Mouse (Mus musculus): ENCODE measurements around the gene Trpm5. TPM values are rescaled to one million over a fixed set of nuclear protein-coding genes. Genes with fewer than 3 reads are reported as not detected.
A peak's percentile ranks its signal among the peaks of the same experiment; 100 is the strongest.

Gene Trpm5
- polyA plus RNA-seq, 1 experiment from 2014 or later, result 4.4 TPM

- Histone ChIP-seq H3K9ac (ENCODE audit: low read length) (peak overlapping the region; percentile 95), H3K4me2 (ENCODE audit: low read length) (peak overlapping the region; percentile 82), H3K4me1 (ENCODE audit: control insufficient read depth in 2 of 2, insufficient read depth in 2 of 2, low read length in 2 of 2) (peaks cover 14 to 23% of the 10 kb centered on the region in 2 experiments), H3K27me3 (ENCODE audit: control insufficient read depth, insufficient read depth, low read length) (no peaks in the 10 kb centered on the region), H3K27ac (replicated peaks in 1 of 2; ENCODE audit: control insufficient read depth in 1 of 2, insufficient read depth in 1 of 2, low read depth in 2 of 2, low read length in 2 of 2) (peak overlapping the region; percentile 83 to 89), H3K36me3 (ENCODE audit: control insufficient read depth, insufficient read depth, low read length) (peaks cover 44% of the 10 kb centered on the region), H3K4me3 (ENCODE audit: control insufficient read depth in 1 of 2, insufficient read depth in 1 of 2, low read depth in 1 of 2, low read length in 2 of 2) (peak overlapping the region; percentile 86 to 95), H3K9me3 (ENCODE audit: control insufficient read depth, low read length) (no peaks in the 10 kb centered on the region)
- ATAC-seq (ENCODE audit: insufficient number of reproducible peaks, insufficient read depth, low FRiP score, low read depth), result no peak; the same call in 1 of the 2 replicates
- WGBS, result 11% methylated on average over 30 of the region's 30 CpGs
Observed at GRCm38 (mm10) chr7:143069751-143070400, 24.6 kb downstream of the Trpm5 start.

- H3K4me3 ChIP-seq (ENCODE audit: control insufficient read depth in 1 of 2, insufficient read depth in 1 of 2, low read depth in 1 of 2, low read length in 2 of 2), result peak within 1 kb of the TSS; percentile 86 to 95
- ATAC-seq (ENCODE audit: insufficient number of reproducible peaks, insufficient read depth, low FRiP score, low read depth), result peak; percentile 92
- no peaks in the 10 kb centered on the region for H3K27me3 ChIP-seq (ENCODE audit: control insufficient read depth, insufficient read depth, low read length)
- H3K36me3 ChIP-seq (ENCODE audit: control insufficient read depth, insufficient read depth, low read length), result peaks cover 53% of the 10 kb centered on the region
- peak within 1 kb of the TSS; percentile 89 to 98 for H3K27ac ChIP-seq (replicated peaks in 1 of 2; ENCODE audit: control insufficient read depth in 1 of 2, insufficient read depth in 1 of 2, low read depth in 2 of 2, low read length in 2 of 2)
- no peaks in the 10 kb centered on the region for H3K9me3 ChIP-seq (ENCODE audit: control insufficient read depth, low read length)
- peaks cover 14 to 23% of the 10 kb centered on the region in 2 experiments for H3K4me1 ChIP-seq (ENCODE audit: control insufficient read depth in 2 of 2, insufficient read depth in 2 of 2, low read length in 2 of 2)
- H3K4me2 ChIP-seq (ENCODE audit: low read length), result peak within 1 kb of the TSS; percentile 82
- peak within 1 kb of the TSS; percentile 95 for H3K9ac ChIP-seq (ENCODE audit: low read length)
- WGBS, result under 1% methylated on average over 51 of the region's 51 CpGs
Observed at GRCm38 (mm10) chr7:143068882-143069591, 25.4 kb downstream of the Trpm5 start, which contains the start of gene Tssc4. Tssc4 (plus strand) TSS chr7:143069249.

DNA sequence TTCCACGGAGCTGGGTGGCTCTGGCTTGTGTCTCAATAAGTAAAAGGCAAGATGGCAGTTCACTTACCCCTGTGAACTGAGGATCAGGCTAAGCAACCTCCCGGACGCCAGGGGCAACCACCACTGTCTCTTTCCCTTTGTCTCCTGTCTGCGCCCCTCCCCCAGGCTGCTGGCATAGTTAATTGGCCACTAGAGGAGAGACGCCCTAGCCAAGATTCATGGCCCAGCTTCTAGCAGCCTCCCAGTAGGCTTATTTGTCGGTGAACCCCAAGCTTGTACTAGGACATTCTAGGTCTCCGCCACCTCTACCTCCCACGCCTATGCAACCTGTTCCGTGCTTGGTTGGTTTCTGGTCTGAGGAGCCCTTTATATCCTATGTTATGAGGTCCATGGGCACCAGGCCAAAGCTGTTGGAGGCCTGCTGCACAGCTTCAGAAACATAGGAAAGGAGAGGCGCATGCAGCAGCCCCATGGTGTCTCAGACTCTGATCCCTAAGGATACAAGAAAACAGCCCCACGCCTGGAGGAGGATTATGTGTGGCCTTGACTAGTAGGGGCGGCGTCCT, 26.0 kb downstream of the Trpm5 start:
- WGBS, result 49% methylated on average over 13 of the region's 13 CpGs
- H3K9ac ChIP-seq (ENCODE audit: low read length), result peak overlapping the region; percentile 47; the same call in 1 of the 2 replicates
- no peak for ATAC-seq (ENCODE audit: insufficient number of reproducible peaks, insufficient read depth, low FRiP score, low read depth)

DNA sequence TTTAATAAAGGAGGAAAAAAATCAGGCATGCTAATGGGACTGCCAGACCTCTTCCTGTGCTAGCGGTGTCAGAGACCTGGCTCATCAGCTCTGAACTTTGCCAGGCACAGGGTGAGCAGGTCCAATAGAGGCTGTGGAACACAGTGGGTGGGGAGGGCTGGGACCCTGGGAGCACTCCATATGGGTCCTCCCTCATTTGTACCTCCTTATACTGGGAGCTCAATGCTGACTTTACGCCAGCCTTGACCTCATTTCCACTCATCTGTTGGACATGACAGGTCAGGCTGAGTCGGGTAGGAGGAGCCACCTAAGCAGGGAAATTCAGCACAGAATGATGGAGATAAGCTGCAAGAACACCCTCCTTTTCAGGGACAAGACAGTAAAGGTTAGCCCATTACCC, 26.5 kb downstream of the Trpm5 start:
- H3K4me2 ChIP-seq (ENCODE audit: low read length), result no peak overlapping the region
- 88% methylated on average over 3 of the region's 3 CpGs for WGBS

More for the DNA sequence above, 26.0 kb downstream of the Trpm5 start:
- Histone ChIP-seq H3K4me1 (ENCODE audit: control insufficient read depth in 2 of 2, insufficient read depth in 2 of 2, low read length in 2 of 2) (peaks cover 14 to 23% of the 10 kb centered on the region in 2 experiments), H3K9me3 (ENCODE audit: control insufficient read depth, low read length) (no peaks in the 10 kb centered on the region), H3K27ac (replicated peaks in 1 of 2; ENCODE audit: control insufficient read depth in 1 of 2, insufficient read depth in 1 of 2, low read depth in 2 of 2, low read length in 2 of 2) (peak overlapping the region; percentile 89 to 98), H3K4me2 (ENCODE audit: low read length) (peak overlapping the region; percentile 82), H3K36me3 (ENCODE audit: control insufficient read depth, insufficient read depth, low read length) (peaks cover 59% of the 10 kb centered on the region), H3K27me3 (ENCODE audit: control insufficient read depth, insufficient read depth, low read length) (no peaks in the 10 kb centered on the region), H3K4me3 (ENCODE audit: control insufficient read depth in 1 of 2, insufficient read depth in 1 of 2, low read depth in 1 of 2, low read length in 2 of 2) (peak overlapping the region; percentile 30 to 86; a peak in 3 of 4 replicates)

DNA sequence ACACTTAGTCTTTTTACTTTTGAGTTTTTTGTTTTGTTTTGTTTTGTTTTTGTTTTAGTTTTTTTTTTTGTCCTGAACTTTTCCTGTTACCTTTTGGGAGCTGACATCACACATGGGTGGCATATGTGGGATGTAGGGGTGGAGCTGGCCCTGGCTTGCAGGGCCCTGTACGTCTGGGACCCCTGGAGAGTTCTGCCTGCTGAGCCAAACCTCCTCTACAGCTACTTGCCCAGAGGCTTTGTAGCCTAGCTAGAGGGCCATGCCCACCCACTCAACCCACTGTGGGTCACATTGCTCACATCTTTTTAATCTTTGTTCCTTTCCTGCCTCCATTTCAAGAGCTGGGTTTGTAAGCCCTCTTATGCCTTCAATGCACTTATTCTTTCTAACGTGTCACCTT, 27.0 kb downstream of the Trpm5 start:
- Histone ChIP-seq H3K27ac (replicated peaks in 1 of 2; ENCODE audit: control insufficient read depth in 1 of 2, insufficient read depth in 1 of 2, low read depth in 2 of 2, low read length in 2 of 2) (peak overlapping the region in 1 of 2 experiments; percentile 89; a peak in 1 of 4 replicates), H3K4me2 (ENCODE audit: low read length) (no peak overlapping the region), H3K36me3 (ENCODE audit: control insufficient read depth, insufficient read depth, low read length) (peaks cover 68% of the 10 kb centered on the region), H3K4me3 (ENCODE audit: control insufficient read depth in 1 of 2, insufficient read depth in 1 of 2, low read depth in 1 of 2, low read length in 2 of 2) (no peak overlapping the region), H3K9me3 (ENCODE audit: control insufficient read depth, low read length) (no peaks in the 10 kb centered on the region), H3K9ac (ENCODE audit: low read length) (no peak overlapping the region), H3K27me3 (ENCODE audit: control insufficient read depth, insufficient read depth, low read length) (no peaks in the 10 kb centered on the region), H3K4me1 (ENCODE audit: control insufficient read depth in 2 of 2, insufficient read depth in 2 of 2, low read length in 2 of 2) (peaks cover 15 to 23% of the 10 kb centered on the region in 2 experiments)
- no peak for ATAC-seq (ENCODE audit: insufficient number of reproducible peaks, insufficient read depth, low FRiP score, low read depth)
- WGBS, result 79% methylated on average over 2 of the region's 2 CpGs

More for the DNA sequence above, 26.5 kb downstream of the Trpm5 start:
- Histone ChIP-seq H3K36me3 (ENCODE audit: control insufficient read depth, insufficient read depth, low read length) (peaks cover 64% of the 10 kb centered on the region), H3K9ac (ENCODE audit: low read length) (no peak overlapping the region), H3K27ac (replicated peaks in 1 of 2; ENCODE audit: control insufficient read depth in 1 of 2, insufficient read depth in 1 of 2, low read depth in 2 of 2, low read length in 2 of 2) (peak overlapping the region; percentile 89 to 98), H3K27me3 (ENCODE audit: control insufficient read depth, insufficient read depth, low read length) (no peaks in the 10 kb centered on the region), H3K4me3 (ENCODE audit: control insufficient read depth in 1 of 2, insufficient read depth in 1 of 2, low read depth in 1 of 2, low read length in 2 of 2) (no peak overlapping the region), H3K4me1 (ENCODE audit: control insufficient read depth in 2 of 2, insufficient read depth in 2 of 2, low read length in 2 of 2) (peaks cover 14 to 23% of the 10 kb centered on the region in 2 experiments), H3K9me3 (ENCODE audit: control insufficient read depth, low read length) (no peaks in the 10 kb centered on the region)
- no peak for ATAC-seq (ENCODE audit: insufficient number of reproducible peaks, insufficient read depth, low FRiP score, low read depth)

DNA sequence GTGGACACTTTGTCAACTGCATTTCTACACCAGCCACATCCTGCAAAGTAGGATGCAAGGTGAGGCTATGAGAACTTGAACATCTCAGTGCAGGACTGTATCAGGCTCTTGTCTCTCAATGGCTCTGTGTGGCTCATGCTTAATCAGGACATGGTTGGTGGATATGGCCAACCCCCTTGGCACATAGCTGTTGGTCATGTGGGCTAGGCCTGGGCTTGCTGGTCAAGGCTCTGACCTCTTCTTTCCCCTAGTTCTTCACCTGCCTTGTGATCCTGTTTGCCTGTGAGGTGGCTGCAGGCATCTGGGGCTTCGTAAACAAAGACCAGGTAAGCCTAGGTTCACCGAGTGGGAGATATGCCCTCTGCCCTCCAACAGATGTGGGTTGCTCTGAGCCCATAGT, 28.8 kb downstream of the Trpm5 start:
- Histone ChIP-seq H3K27ac (replicated peaks in 1 of 2; ENCODE audit: control insufficient read depth in 1 of 2, insufficient read depth in 1 of 2, low read depth in 2 of 2, low read length in 2 of 2) (no peak overlapping the region), H3K9ac (ENCODE audit: low read length) (no peak overlapping the region), H3K27me3 (ENCODE audit: control insufficient read depth, insufficient read depth, low read length) (no peaks in the 10 kb centered on the region), H3K4me2 (ENCODE audit: low read length) (no peak overlapping the region), H3K4me1 (ENCODE audit: control insufficient read depth in 2 of 2, insufficient read depth in 2 of 2, low read length in 2 of 2) (peaks cover 16 to 30% of the 10 kb centered on the region in 2 experiments), H3K9me3 (ENCODE audit: control insufficient read depth, low read length) (no peaks in the 10 kb centered on the region), H3K36me3 (ENCODE audit: control insufficient read depth, insufficient read depth, low read length) (peaks cover 82% of the 10 kb centered on the region), H3K4me3 (ENCODE audit: control insufficient read depth in 1 of 2, insufficient read depth in 1 of 2, low read depth in 1 of 2, low read length in 2 of 2) (no peak overlapping the region)
- ATAC-seq (ENCODE audit: insufficient number of reproducible peaks, insufficient read depth, low FRiP score, low read depth), result no peak
- 94% methylated on average over 2 of the region's 2 CpGs for WGBS

DNA sequence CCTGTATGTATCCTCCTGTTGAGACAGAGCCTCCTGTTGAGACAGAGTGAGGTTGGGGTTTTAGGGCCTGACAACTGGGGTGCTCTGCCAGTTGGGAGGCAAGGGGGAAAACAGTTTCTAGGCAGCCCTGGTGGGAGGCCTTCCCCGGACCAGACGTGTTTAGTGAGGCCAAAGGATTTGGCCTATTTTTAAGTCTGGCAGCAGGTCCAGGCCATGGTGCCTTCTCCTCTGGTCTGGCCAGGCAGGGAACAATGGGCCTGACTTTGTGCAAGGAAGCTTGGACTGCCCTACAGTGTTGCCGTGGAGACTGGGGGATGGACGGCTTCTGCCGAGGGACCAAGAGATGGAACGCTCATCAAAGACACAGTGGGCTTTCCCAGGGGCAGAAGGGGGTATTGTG, 30.2 kb downstream of the Trpm5 start:
- ATAC-seq (ENCODE audit: insufficient number of reproducible peaks, insufficient read depth, low FRiP score, low read depth), result no peak
- Histone ChIP-seq H3K9ac (ENCODE audit: low read length) (no peak overlapping the region), H3K27me3 (ENCODE audit: control insufficient read depth, insufficient read depth, low read length) (no peaks in the 10 kb centered on the region), H3K4me2 (ENCODE audit: low read length) (no peak overlapping the region), H3K4me1 (ENCODE audit: control insufficient read depth in 2 of 2, insufficient read depth in 2 of 2, low read length in 2 of 2) (peaks cover 11 to 35% of the 10 kb centered on the region in 2 experiments), H3K36me3 (ENCODE audit: control insufficient read depth, insufficient read depth, low read length) (peaks cover 93% of the 10 kb centered on the region), H3K4me3 (ENCODE audit: control insufficient read depth in 1 of 2, insufficient read depth in 1 of 2, low read depth in 1 of 2, low read length in 2 of 2) (no peak overlapping the region), H3K9me3 (ENCODE audit: control insufficient read depth, low read length) (no peaks in the 10 kb centered on the region), H3K27ac (replicated peaks in 1 of 2; ENCODE audit: control insufficient read depth in 1 of 2, insufficient read depth in 1 of 2, low read depth in 2 of 2, low read length in 2 of 2) (no peak overlapping the region)
- WGBS, result 78% methylated on average over 6 of the region's 6 CpGs
